Comparison of ENCODE assay signal across 8 mouse cellular contexts in genomic region chr10:20313941-20314340, GRCm38 (mm10). TPM values are rescaled to one million over a fixed set of nuclear protein-coding genes. Genes with fewer than 3 reads are reported as not detected.
DNase-seq lines count a peak whose midpoint lies in the region; ATAC-seq lines count a peak whose summit lies in the region.

No protein-coding gene starts in this region.

- peaks cover 19% of the 10 kb centered on the region for H3K4me1 ChIP-seq in heart, embryonic 10.5 days
- H3K4me1 ChIP-seq in forebrain, embryonic 12.5 days, result peaks cover 19% of the 10 kb centered on the region
- peaks cover 22% of the 10 kb centered on the region for H3K4me1 ChIP-seq in liver, embryonic 11.5 days (replicated peaks; ENCODE audit: control insufficient read depth, insufficient read depth, low read length)

- no peak for ATAC-seq in forebrain, embryonic 12.5 days (ENCODE audit: low FRiP score)
- ATAC-seq in liver, embryonic 11.5 days (replicated peaks; ENCODE audit: low FRiP score), result no peak

- no peak for DNase-seq in heart, embryonic 10.5 days (ENCODE audit: low spot score)
- no peak for DNase-seq in heart, adult 9 months (ENCODE audit: low spot score in 2 of 2)
- peak; percentile 12 for DNase-seq in 3T3-L1 (ENCODE audit: low read depth, low spot score)
- no peak for DNase-seq in liver, embryonic 11.5 days (ENCODE audit: low spot score)
- no peak for DNase-seq in embryo, embryonic 10 days (ENCODE audit: low spot score)
- DNase-seq in embryo, embryonic 10.5 days (ENCODE audit: low spot score), result no peak
- no peak for DNase-seq in thymus, postnatal 0 days (ENCODE audit: low spot score)

- H3K4me2 ChIP-seq in forebrain, embryonic 12.5 days, result peak overlapping the region; percentile 65
- peak overlapping the region; percentile 85 for H3K4me2 ChIP-seq in liver, embryonic 11.5 days

- peaks cover 16% of the 10 kb centered on the region for H3K36me3 ChIP-seq in heart, embryonic 10.5 days
- H3K36me3 ChIP-seq in forebrain, embryonic 12.5 days (replicated peaks), result peaks cover 13% of the 10 kb centered on the region
- peaks cover 5% of the 10 kb centered on the region; the same call in 1 of the 2 replicates for H3K36me3 ChIP-seq in liver, embryonic 11.5 days (ENCODE audit: control insufficient read depth, insufficient read depth, low read length)

- no peak overlapping the region for H3K27ac ChIP-seq in heart, embryonic 10.5 days
- H3K27ac ChIP-seq in forebrain, embryonic 12.5 days, result no peak overlapping the region
- H3K27ac ChIP-seq in liver, embryonic 11.5 days (ENCODE audit: low read depth, low read length), result no peak overlapping the region

- H3K27me3 ChIP-seq in heart, embryonic 10.5 days (ENCODE audit: insufficient read depth, poor library complexity, severe bottlenecking), result no peaks in the 10 kb centered on the region
- H3K27me3 ChIP-seq in forebrain, embryonic 12.5 days, result no peaks in the 10 kb centered on the region
- H3K27me3 ChIP-seq in liver, embryonic 11.5 days (replicated peaks; ENCODE audit: control insufficient read depth, insufficient read depth, low read length), result no peaks in the 10 kb centered on the region

- peak overlapping the region; percentile 89 for H3K4me3 ChIP-seq in heart, embryonic 10.5 days
- H3K4me3 ChIP-seq in forebrain, embryonic 12.5 days (replicated peaks), result 0 out of 2 replicates have a peak overlapping the region, but pooled peaks have one; percentile 6
- peak overlapping the region; percentile 88 for H3K4me3 ChIP-seq in liver, embryonic 11.5 days (ENCODE audit: low read depth, low read length)

- no peaks in the 10 kb centered on the region for H3K9me3 ChIP-seq in heart, embryonic 10.5 days
- no peaks in the 10 kb centered on the region for H3K9me3 ChIP-seq in forebrain, embryonic 12.5 days
- no peaks in the 10 kb centered on the region for H3K9me3 ChIP-seq in liver, embryonic 11.5 days (ENCODE audit: control insufficient read depth, low read length)

- 80% methylated on average over 4 of the region's 4 CpGs for WGBS in heart, embryonic 10.5 days
- WGBS in forebrain, embryonic 12.5 days, result 87% methylated on average over 4 of the region's 4 CpGs
- 64% methylated on average over 4 of the region's 4 CpGs for WGBS in liver, embryonic 11.5 days

- H3K9ac ChIP-seq in forebrain, embryonic 12.5 days, result no peak overlapping the region
- H3K9ac ChIP-seq in liver, embryonic 11.5 days (ENCODE audit: low read depth, low read length), result no peak overlapping the region

RNA-seq across cellular contexts. Expression of gene Bclaf1, which starts 1.7 kb away (rescaled TPM):
- polyA plus RNA-seq in heart, embryonic 10.5 days (2016; fragmentation: Nextera tagmentation; extraction: Ambion mirVana), result 105 and 116 TPM in 2 replicates
- polyA plus RNA-seq in forebrain, embryonic 12.5 days (2016; fragmentation: Nextera tagmentation; extraction: Ambion mirVana), result 178 and 187 TPM in 2 replicates
- 129 and 133 TPM in 2 replicates for polyA plus RNA-seq in liver, embryonic 11.5 days (2014; fragmentation: Nextera tagmentation; extraction: Ambion mirVana)
- 110 and 112 TPM in 2 replicates for polyA plus RNA-seq in thymus, postnatal 0 days (2015; fragmentation: Nextera tagmentation; extraction: Ambion mirVana)

RNA-seq across cellular contexts. Expression of gene Mtfr2, which starts 33.6 kb away (rescaled TPM):
- polyA plus RNA-seq in heart, embryonic 10.5 days (2016; fragmentation: Nextera tagmentation; extraction: Ambion mirVana), result 2.4 and 2.8 TPM in 2 replicates
- polyA plus RNA-seq in forebrain, embryonic 12.5 days (2016; fragmentation: Nextera tagmentation; extraction: Ambion mirVana), result 2.4 and 3.6 TPM in 2 replicates
- 3.0 and 4.1 TPM in 2 replicates for polyA plus RNA-seq in liver, embryonic 11.5 days (2014; fragmentation: Nextera tagmentation; extraction: Ambion mirVana)
- polyA plus RNA-seq in thymus, postnatal 0 days (2015; fragmentation: Nextera tagmentation; extraction: Ambion mirVana), result 3.5 and 5.3 TPM in 2 replicates

Comparison
In these comparisons a context has a peak if more than half of its experiments do, and no peak if none do; other contexts are left out.
1. H3K4me3 ChIP-seq: peak in every context shown above with its lines; median percentile 89 in heart, embryonic 10.5 days; 88 in liver, embryonic 11.5 days; 6 in forebrain, embryonic 12.5 days.